ENCODE assay signal across 7 mouse cellular contexts in the genomic region with DNA sequence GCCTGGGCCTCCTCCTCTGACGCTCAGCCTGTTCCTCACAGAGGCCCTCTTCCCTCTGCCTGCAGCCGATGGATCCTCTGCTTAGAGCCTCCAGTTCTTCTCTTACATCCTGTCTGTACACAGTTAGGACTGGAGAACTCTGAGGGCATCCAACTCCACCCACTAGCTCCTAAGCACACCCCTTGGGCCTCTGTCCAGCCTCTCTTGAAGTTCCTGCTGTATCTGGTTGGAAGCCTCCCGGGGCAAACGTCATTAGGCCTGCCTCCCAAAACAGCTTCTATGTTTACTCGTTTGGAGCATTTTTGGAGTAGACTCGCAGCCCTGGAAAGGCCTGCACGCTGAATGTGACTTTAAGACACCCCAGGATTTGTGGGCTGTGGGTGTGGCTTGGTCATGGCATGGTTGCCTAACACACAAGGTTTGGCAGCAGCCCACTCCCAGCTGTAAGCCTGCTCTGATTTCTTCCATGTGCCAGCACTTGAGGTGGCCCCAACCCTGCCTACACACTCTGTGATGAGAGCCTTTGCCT. TPM values are rescaled to one million over a fixed set of nuclear protein-coding genes. Genes with fewer than 3 reads are reported as not detected.
DNase-seq lines count a peak whose midpoint lies in the region; ATAC-seq and TF ChIP-seq lines count a peak whose summit lies in the region.

A gene (minus strand): TSS at position 200 of the 529 bp plus-strand sequence.

- 69% methylated on average over 7 of the region's 7 CpGs for WGBS in hindbrain, embryonic 15.5 days
- 19% methylated on average over 7 of the region's 7 CpGs for WGBS in stomach, embryonic 15.5 days

- peak; percentile 46 for DNase-seq in Patski (ENCODE audit: low read depth, low spot score)
- DNase-seq in brain, adult 2 months (ENCODE audit: low read depth, low spot score), result peak; percentile 83
- DNase-seq in gastrocnemius, postnatal 10 days, result peak; percentile 89
- DNase-seq in left cerebral cortex, adult 8-10 months (ENCODE audit: low spot score in 2 of 2), result no peak
- peak; percentile 93 to 96 for DNase-seq in lung, postnatal 4 days

- H3K27me3 ChIP-seq in Patski, result no peaks in the 10 kb centered on the region
- no peaks in the 10 kb centered on the region for H3K27me3 ChIP-seq in hindbrain, embryonic 15.5 days
- no peaks in the 10 kb centered on the region for H3K27me3 ChIP-seq in stomach, embryonic 15.5 days (replicated peaks)

- H3K4me3 ChIP-seq in hindbrain, embryonic 15.5 days, result peak within 1 kb of the TSS; percentile 18; the same call in 1 of the 2 replicates
- H3K4me3 ChIP-seq in stomach, embryonic 15.5 days (replicated peaks), result peak within 1 kb of the TSS; percentile 44

- H3K9me3 ChIP-seq in hindbrain, embryonic 15.5 days, result no peaks in the 10 kb centered on the region
- no peaks in the 10 kb centered on the region for H3K9me3 ChIP-seq in stomach, embryonic 15.5 days

- no peaks in the 10 kb centered on the region for H3K4me1 ChIP-seq in hindbrain, embryonic 15.5 days (replicated peaks)
- peaks cover 22% of the 10 kb centered on the region for H3K4me1 ChIP-seq in stomach, embryonic 15.5 days

- in situ Hi-C loops in Patski (cut with MboI; ENCODE audit: low pct_unique_long_range_greater_than_20kb), result no loop called here

- H3K9ac ChIP-seq in hindbrain, embryonic 15.5 days, result no peak within 1 kb of the TSS
- peak within 1 kb of the TSS; percentile 9; the same call in 1 of the 2 replicates for H3K9ac ChIP-seq in stomach, embryonic 15.5 days

- peak; percentile 86 for ATAC-seq in Patski
- peak; percentile 78 for ATAC-seq in hindbrain, embryonic 15.5 days (ENCODE audit: low FRiP score, low read depth)
- ATAC-seq in stomach, embryonic 15.5 days (ENCODE audit: insufficient read depth, low FRiP score, low read depth), result peak; percentile 93

- POLR2A ChIA-PET in Patski (lab: Charles Lee), result no interaction called here

- H3K36me3 ChIP-seq in hindbrain, embryonic 15.5 days, result no peaks in the 10 kb centered on the region
- no peaks in the 10 kb centered on the region for H3K36me3 ChIP-seq in stomach, embryonic 15.5 days

- H3K27ac ChIP-seq in hindbrain, embryonic 15.5 days (replicated peaks), result peak within 1 kb of the TSS; percentile 50; the same call in 1 of the 2 replicates
- peak within 1 kb of the TSS; percentile 93 for H3K27ac ChIP-seq in stomach, embryonic 15.5 days

- TF ChIP-seq CTCF in Patski (IDR thresholded peaks at IDR 0.05), result no peak

- H3K4me2 ChIP-seq in hindbrain, embryonic 15.5 days, result peak within 1 kb of the TSS; percentile 26
- H3K4me2 ChIP-seq in stomach, embryonic 15.5 days, result peak within 1 kb of the TSS; percentile 59

- CTCF ChIA-PET in Patski (lab: Charles Lee), result no interaction called here

RNA-seq across cellular contexts. Expression of the gene that starts here (rescaled TPM):
- polyA plus RNA-seq in Patski (2021), result 22.2 TPM
- 10 to 100 TPM; 70.9 to 75.2 TPM for total RNA-seq in gastrocnemius, postnatal 10 days (2021)
- 33.9 and 36.9 TPM in 2 replicates for polyA plus RNA-seq in hindbrain, embryonic 15.5 days (2015; fragmentation: Nextera tagmentation; extraction: Ambion mirVana)
- 10 to 100 TPM; 18.6 to 21.9 (median 19.9) TPM for total RNA-seq in left cerebral cortex, adult 8-10 months (2022)
- polyA plus RNA-seq in stomach, embryonic 15.5 days (2015; fragmentation: Nextera tagmentation; extraction: Ambion mirVana), result 92.1 and 94.1 TPM in 2 replicates

Comparison
In these comparisons a context has a peak if more than half of its experiments do, and no peak if none do; other contexts are left out.
1. DNase-seq: peak in Patski (single experiment), brain, adult 2 months (single experiment), gastrocnemius, postnatal 10 days (single experiment) and lung, postnatal 4 days (2 of 2); none in left cerebral cortex, adult 8-10 months (0 of 2).
2. Peak in every context shown above with its lines, with median percentiles within 50 percentile points of each other: ATAC-seq.